Mouse (Mus musculus): ENCODE data around the gene Psmd12. TPM values are rescaled to one million over a fixed set of nuclear protein-coding genes. Genes with fewer than 3 reads are reported as not detected.

Psmd12 gene
- polyA plus RNA-seq, 1 experiment from 2014 or later = 171 TPM

DNA sequence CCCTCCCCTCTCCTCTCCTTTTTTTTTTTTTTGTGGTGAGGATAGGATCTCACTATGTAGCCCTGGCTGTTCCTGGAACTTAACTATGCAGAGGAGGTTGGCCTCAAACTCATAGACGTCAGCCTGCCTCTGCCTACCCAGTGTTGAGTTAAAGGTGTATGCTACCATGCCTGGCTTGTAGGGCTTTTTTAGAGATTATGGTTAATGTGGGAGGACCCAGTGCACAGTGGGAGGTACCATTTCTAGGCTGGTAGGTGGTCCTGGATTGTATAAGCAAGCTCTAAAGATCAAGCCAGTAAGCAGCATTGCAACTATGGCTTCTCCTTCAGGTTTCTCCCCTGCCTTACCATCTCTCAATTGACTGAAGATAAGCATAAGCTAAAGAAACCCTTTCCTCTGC is 61.1 kb downstream of the Psmd12 start:
- DNase-seq (ENCODE audit: low spot score) = no peak
- ATAC-seq = no peak
- Histone ChIP-seq H3K36me3 (ENCODE audit: control insufficient read depth, insufficient read depth, low read length) (no peaks in the 10 kb centered on the region), H3K9ac (ENCODE audit: low read length) (no peak overlapping the region), H3K27me3 (replicated peaks; ENCODE audit: control insufficient read depth, insufficient read depth, low read length) (0 out of 2 replicates have a peak, but pooled peaks cover under 1% of the 10 kb centered on the region), H3K4me2 (ENCODE audit: low read length) (no peak overlapping the region), H3K27ac (ENCODE audit: low read depth, low read length) (no peak overlapping the region), H3K4me3 (ENCODE audit: low read depth, low read length) (no peak overlapping the region), H3K9me3 (replicated peaks; ENCODE audit: control insufficient read depth, low read length) (no peaks in the 10 kb centered on the region), H3K4me1 (ENCODE audit: control insufficient read depth, insufficient read depth, low read length) (no peaks in the 10 kb centered on the region)
- 53% methylated on average over 1 of the region's 1 CpGs for WGBS

GRCm38 (mm10) chr11:107545747-107546476 is 66.6 kb downstream of the Psmd12 start:
- H3K4me3 ChIP-seq (ENCODE audit: low read depth, low read length) = peak overlapping the region; percentile 74
- H3K27me3 ChIP-seq (replicated peaks; ENCODE audit: control insufficient read depth, insufficient read depth, low read length) = 0 out of 2 replicates have a peak, but pooled peaks cover 3% of the 10 kb centered on the region
- H3K36me3 ChIP-seq (ENCODE audit: control insufficient read depth, insufficient read depth, low read length) = 0 out of 2 replicates have a peak, but pooled peaks cover 3% of the 10 kb centered on the region
- H3K9me3 ChIP-seq (replicated peaks; ENCODE audit: control insufficient read depth, low read length) = no peaks in the 10 kb centered on the region
- H3K27ac ChIP-seq (ENCODE audit: low read depth, low read length) = no peak overlapping the region
- peaks cover 9% of the 10 kb centered on the region; the same call in 1 of the 2 replicates for H3K4me1 ChIP-seq (ENCODE audit: control insufficient read depth, insufficient read depth, low read length)
- peak; percentile 68 for DNase-seq (ENCODE audit: low spot score)
- no peak overlapping the region for H3K9ac ChIP-seq (ENCODE audit: low read length)
- ATAC-seq = no peak
- WGBS = 10% methylated on average over 13 of the region's 13 CpGs
- peak overlapping the region; percentile 91 for H3K4me2 ChIP-seq (ENCODE audit: low read length)

GRCm38 (mm10) chr11:107546667-107547301 is 67.5 kb downstream of the Psmd12 start:
- Histone ChIP-seq H3K4me1 (ENCODE audit: control insufficient read depth, insufficient read depth, low read length) (peaks cover 9% of the 10 kb centered on the region; the same call in 1 of the 2 replicates), H3K27ac (ENCODE audit: low read depth, low read length) (no peak overlapping the region), H3K36me3 (ENCODE audit: control insufficient read depth, insufficient read depth, low read length) (0 out of 2 replicates have a peak, but pooled peaks cover 8% of the 10 kb centered on the region), H3K4me2 (ENCODE audit: low read length) (peak overlapping the region; percentile 91), H3K27me3 (replicated peaks; ENCODE audit: control insufficient read depth, insufficient read depth, low read length) (0 out of 2 replicates have a peak, but pooled peaks cover 3% of the 10 kb centered on the region), H3K9ac (ENCODE audit: low read length) (peak overlapping the region; percentile 82), H3K4me3 (ENCODE audit: low read depth, low read length) (peak overlapping the region; percentile 74), H3K9me3 (replicated peaks; ENCODE audit: control insufficient read depth, low read length) (no peaks in the 10 kb centered on the region)
- 0% methylated on average over 37 of the region's 37 CpGs for WGBS
- ATAC-seq (peak; percentile 47), DNase-seq (ENCODE audit: low spot score) (peak; percentile 24)

DNA sequence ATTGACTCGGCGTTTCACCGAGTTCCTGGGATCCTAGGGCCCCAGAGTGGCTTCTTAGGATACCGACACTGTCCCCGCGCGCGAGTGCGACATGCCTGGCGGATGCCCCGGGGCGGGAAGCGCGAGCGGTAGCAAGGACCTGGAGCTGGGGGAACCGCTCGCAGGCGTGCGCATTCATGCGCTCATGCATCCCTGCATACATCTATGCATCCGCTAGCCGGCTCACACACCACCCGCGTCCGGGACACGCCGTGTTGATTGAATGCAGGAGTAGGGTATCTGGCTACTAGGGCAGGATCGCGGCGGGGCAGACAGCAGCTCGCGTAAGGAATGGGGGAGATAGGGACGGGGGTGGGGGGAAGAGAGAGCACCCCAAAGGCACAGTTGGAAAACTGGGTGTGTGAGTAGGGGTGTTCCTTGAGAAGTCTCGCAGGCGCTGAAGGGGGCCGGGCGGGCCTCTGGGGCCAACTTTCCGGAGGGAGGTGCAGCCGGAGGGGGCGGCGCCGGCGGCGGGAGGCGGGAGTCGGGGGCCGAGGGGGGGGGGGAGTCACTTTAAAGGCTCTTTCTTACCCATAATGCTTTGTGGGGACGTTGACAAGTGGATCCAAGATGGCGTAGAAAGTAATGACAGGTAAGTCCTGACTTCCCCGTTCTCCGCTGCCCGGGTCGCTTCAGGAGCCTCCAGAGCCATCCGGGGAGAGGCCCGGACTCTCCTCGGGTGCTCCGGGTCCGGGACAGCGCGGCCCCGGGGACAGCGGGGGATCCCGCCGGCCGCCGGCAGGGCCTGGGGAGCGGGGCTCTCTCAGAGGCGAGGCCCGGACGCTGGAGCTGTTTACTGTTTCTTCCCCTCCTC is 68.3 kb downstream of the Psmd12 start, which contains the start of gene Helz:
TSS of gene Helz (plus strand) at position 580 of the 853 bp plus-strand sequence.
- Histone ChIP-seq H3K4me3 (ENCODE audit: low read depth, low read length) (peak within 1 kb of the TSS; percentile 74), H3K36me3 (ENCODE audit: control insufficient read depth, insufficient read depth, low read length) (peaks cover 12% of the 10 kb centered on the region; the same call in 1 of the 2 replicates), H3K27ac (ENCODE audit: low read depth, low read length) (peak within 1 kb of the TSS; percentile 68), H3K4me2 (ENCODE audit: low read length) (peak within 1 kb of the TSS; percentile 91), H3K9ac (ENCODE audit: low read length) (peak within 1 kb of the TSS; percentile 82), H3K27me3 (replicated peaks; ENCODE audit: control insufficient read depth, insufficient read depth, low read length) (0 out of 2 replicates have a peak, but pooled peaks cover 3% of the 10 kb centered on the region), H3K4me1 (ENCODE audit: control insufficient read depth, insufficient read depth, low read length) (peaks cover 9% of the 10 kb centered on the region; the same call in 1 of the 2 replicates), H3K9me3 (replicated peaks; ENCODE audit: control insufficient read depth, low read length) (no peaks in the 10 kb centered on the region)
- WGBS = under 1% methylated on average over 69 of the region's 70 CpGs
- DNase-seq (ENCODE audit: low spot score) = peak; percentile 90
- peak; percentile 77 for ATAC-seq

DNA sequence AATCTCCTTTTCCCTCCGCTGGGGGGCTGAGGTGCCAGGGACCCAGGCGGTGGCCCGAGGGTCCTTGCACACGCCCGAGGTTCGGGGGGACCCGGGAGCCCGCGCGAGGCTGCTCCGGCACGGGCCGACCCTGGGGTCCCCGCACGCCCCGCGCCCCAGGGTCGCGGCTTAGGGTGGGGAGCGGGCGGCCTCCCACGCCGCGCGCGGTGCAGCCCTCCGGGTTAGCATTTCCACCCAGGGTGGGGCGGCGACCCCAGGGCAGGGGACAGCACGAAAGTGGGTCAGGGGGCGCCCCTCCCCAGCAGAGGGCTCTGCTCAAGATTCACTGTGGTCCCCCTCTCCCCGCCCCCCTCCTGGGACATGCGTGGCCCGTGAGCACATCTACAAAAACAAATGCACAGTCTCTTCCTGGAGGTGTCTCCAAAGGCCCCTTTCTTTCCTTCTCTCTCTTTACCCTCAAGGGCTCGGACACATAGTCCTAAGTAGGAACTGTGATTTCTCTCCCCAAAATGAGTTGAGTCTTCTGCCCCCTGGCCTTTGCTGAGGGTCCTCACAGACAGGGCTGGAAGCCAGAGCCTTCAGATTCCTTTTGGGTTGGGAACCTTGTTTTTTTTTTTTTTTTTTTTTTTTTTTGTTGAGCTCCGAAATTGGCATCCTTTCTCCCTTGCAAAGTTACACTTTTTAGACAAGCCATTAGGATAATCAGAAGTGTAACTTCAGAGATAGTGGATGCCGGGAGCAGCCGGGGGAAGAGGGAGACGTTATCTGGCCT is 69.1 kb downstream of the Psmd12 start:
- H3K36me3 ChIP-seq (ENCODE audit: control insufficient read depth, insufficient read depth, low read length) = peaks cover 15% of the 10 kb centered on the region; the same call in 1 of the 2 replicates
- peak overlapping the region; percentile 91 for H3K4me2 ChIP-seq (ENCODE audit: low read length)
- H3K27me3 ChIP-seq (replicated peaks; ENCODE audit: control insufficient read depth, insufficient read depth, low read length) = 0 out of 2 replicates have a peak, but pooled peaks cover 3% of the 10 kb centered on the region
- peak overlapping the region; percentile 74 for H3K4me3 ChIP-seq (ENCODE audit: low read depth, low read length)
- WGBS = 8% methylated on average over 31 of the region's 39 CpGs
- peak overlapping the region; percentile 82 for H3K9ac ChIP-seq (ENCODE audit: low read length)
- H3K27ac ChIP-seq (ENCODE audit: low read depth, low read length) = peak overlapping the region; percentile 68
- H3K4me1 ChIP-seq (ENCODE audit: control insufficient read depth, insufficient read depth, low read length) = peaks cover 9% of the 10 kb centered on the region; the same call in 1 of the 2 replicates
- peak; percentile 13 for DNase-seq (ENCODE audit: low spot score)
- H3K9me3 ChIP-seq (replicated peaks; ENCODE audit: control insufficient read depth, low read length) = no peaks in the 10 kb centered on the region
- ATAC-seq = no peak; the same call in 1 of the 2 replicates

Other genes starting within 250 kb of the Psmd12 start
- gene Pitpnc1, start 8.8 kb upstream of the Psmd12 start, polyA plus RNA-seq (2014; fragmentation: Nextera tagmentation; extraction: Ambion mirVana) = 31.4 and 38.9 TPM in 2 replicates
- 12.8 and 19.5 TPM in 2 replicates for gene Helz, start 68.4 kb downstream of the Psmd12 start, polyA plus RNA-seq (2014; fragmentation: Nextera tagmentation; extraction: Ambion mirVana)
- gene Cacng1, start 237.0 kb downstream of the Psmd12 start, polyA plus RNA-seq (2014; fragmentation: Nextera tagmentation; extraction: Ambion mirVana) = 0.14 and 0.28 TPM in 2 replicates

All from forebrain, embryonic 14.5 days (tissue).